Mouse (Mus musculus) monocyte, adult 59 days (primary cell): ENCODE measurements around the gene Gm21836. TPM values are rescaled to one million over a fixed set of nuclear protein-coding genes. Genes with fewer than 3 reads are reported as not detected.

Experiments used
- total RNA-seq, 2 experiments: library from RNA; stranded (reverse); gene quantifications; one replicate each; pipeline ENCODE4 v1.2.4; 2023

Gene Gm21836
- not detected for total RNA-seq

GRCm38 (mm10) chr9:124493693-124494092 lies at the start of gene Gm21836:
Gene Gm21836 (minus strand): TSS chr9:124493793.

DNA sequence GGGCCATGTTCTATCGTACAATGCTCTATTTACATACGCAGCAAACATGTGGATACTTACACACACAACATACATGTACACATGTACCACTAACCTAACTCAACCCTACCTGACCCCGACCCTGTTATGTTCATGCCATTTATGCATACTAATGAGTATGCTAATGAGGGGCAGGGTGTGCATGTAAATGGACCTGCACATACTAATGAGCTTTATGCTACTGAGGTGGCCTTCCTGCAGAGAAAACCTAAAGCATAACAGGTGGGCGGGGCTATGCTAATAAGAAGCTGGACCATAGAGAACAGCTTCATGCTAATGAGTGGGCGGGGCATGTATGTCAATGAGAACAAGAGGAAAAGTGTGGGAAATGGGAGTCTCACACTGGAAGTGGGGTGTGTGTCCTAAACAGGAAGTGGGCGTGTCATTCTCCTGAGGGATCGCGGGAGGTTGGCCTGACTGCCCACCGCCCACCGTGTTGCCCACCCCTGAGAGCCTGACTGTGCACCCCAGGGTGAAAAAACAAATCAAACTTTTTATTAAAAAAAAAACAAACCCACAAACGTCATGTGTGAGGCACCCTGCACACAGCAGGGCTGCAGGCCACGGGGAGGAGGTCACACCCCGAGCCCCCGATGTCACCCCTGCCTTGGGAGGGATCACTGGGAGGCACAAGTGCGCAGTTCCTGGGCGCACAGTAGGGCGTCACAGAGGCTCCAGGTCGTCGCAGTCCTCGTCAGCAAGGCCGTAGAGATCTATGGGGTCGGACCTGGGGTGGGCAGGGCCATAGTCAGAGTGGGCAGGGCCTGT lies 17.3 kb downstream of the Gm21836 start, which contains the start of gene Ppp2r3d:
Gene Ppp2r3d (minus strand): TSS at position 803 of the 807 bp plus-strand sequence.

Other genes starting within 250 kb of the Gm21836 start
- gene 2010315B03Rik, start 181.1 kb downstream of the Gm21836 start, total RNA-seq: 10 to 100 TPM; 17.2 to 18.1 TPM
- gene Ppp2r3d, start 16.9 kb downstream of the Gm21836 start, total RNA-seq: 100 to 1,000 TPM; 235 to 241 TPM